Mouse (Mus musculus): ENCODE data around the gene A630076J17Rik.

DNA sequence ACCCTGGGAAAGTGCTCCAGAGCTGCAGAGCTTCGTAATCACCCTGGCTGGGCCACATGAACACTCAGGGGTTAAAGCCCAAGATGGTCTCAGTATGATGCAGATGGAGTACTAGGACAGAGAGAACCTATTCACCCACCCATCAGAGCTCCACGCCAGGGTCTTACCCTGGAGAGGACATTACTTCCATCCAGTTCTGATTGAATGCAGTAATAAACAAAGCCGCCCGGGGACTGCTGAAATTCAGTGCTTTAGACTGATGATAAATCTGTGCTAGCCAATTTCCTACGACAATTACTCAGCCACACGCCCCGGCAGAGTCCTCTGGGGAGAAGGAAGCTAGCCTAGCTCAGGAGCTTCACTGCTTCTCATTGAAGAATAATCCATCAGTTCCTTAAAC lies 26.3 kb downstream of the A630076J17Rik start:
- no peak for TF ChIP-seq CTCF (IDR thresholded peaks at IDR 0.05; ENCODE audit: low read depth)
- TF ChIP-seq EP300 (IDR thresholded peaks at IDR 0.05; ENCODE audit: low read depth) = no peak
